Mouse (Mus musculus): ENCODE measurements around the gene Kndc1. TPM values are rescaled to one million over a fixed set of nuclear protein-coding genes. Genes with fewer than 3 reads are reported as not detected.

Kndc1 gene
- polyA plus RNA-seq, 1 experiment: not detected

GRCm38 (mm10) chr7:139970216-139970919 lies 75.9 kb downstream of the Kndc1 start:
- Histone ChIP-seq H3K9me3 (ENCODE audit: control insufficient read depth, low read length) (no peaks in the 10 kb centered on the region), H3K27me3 (ENCODE audit: control insufficient read depth) (no peaks in the 10 kb centered on the region), H3K4me3 (replicated peaks) (no peak overlapping the region), H3K36me3 (ENCODE audit: control insufficient read depth) (no peaks in the 10 kb centered on the region), H3K4me1 (ENCODE audit: control insufficient read depth) (no peaks in the 10 kb centered on the region)
- TF ChIP-seq GATA1 (IDR thresholded peaks at IDR 0.05; ENCODE audit: low read length) (no peak), TAL1 (IDR thresholded peaks at IDR 0.05; ENCODE audit: low read length) (no peak)

DNA sequence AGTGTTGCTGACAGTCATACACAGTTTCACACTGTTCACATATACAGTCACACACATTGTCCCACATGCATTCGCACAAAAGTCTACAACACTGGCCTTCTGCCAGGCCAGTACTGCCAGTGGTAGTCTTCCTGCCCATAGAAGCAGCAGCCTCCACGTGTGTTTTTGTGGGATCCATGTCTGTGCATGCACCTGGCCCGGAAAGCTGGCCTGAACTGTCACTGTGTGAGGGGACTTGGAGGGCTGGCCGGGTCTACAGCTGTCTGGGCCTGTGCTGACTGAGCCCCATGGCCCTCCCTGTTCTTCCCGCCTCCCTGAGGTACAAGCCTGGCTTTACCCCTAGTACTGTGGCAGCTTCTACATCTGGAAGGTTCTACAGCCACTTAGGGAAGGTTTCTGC lies 76.5 kb downstream of the Kndc1 start:
- no peak overlapping the region for H3K4me3 ChIP-seq (replicated peaks)
- TF ChIP-seq TAL1 (IDR thresholded peaks at IDR 0.05; ENCODE audit: low read length) (no peak), GATA1 (IDR thresholded peaks at IDR 0.05; ENCODE audit: low read length) (no peak)
- no peaks in the 10 kb centered on the region for H3K4me1 ChIP-seq (ENCODE audit: control insufficient read depth)
- no peaks in the 10 kb centered on the region for H3K36me3 ChIP-seq (ENCODE audit: control insufficient read depth)
- no peaks in the 10 kb centered on the region for H3K9me3 ChIP-seq (ENCODE audit: control insufficient read depth, low read length)
- no peaks in the 10 kb centered on the region for H3K27me3 ChIP-seq (ENCODE audit: control insufficient read depth)

- H3K4me3 ChIP-seq (replicated peaks): no peak overlapping the region
- no peaks in the 10 kb centered on the region for H3K9me3 ChIP-seq (ENCODE audit: control insufficient read depth, low read length)
- TF ChIP-seq GATA1 (IDR thresholded peaks at IDR 0.05; ENCODE audit: low read length): no peak
- H3K27me3 ChIP-seq (ENCODE audit: control insufficient read depth): no peaks in the 10 kb centered on the region
- H3K36me3 ChIP-seq (ENCODE audit: control insufficient read depth): no peaks in the 10 kb centered on the region
- H3K4me1 ChIP-seq (ENCODE audit: control insufficient read depth): no peaks in the 10 kb centered on the region
Observed at GRCm38 (mm10) chr7:139971436-139971835, 76.9 kb downstream of the Kndc1 start.

- Histone ChIP-seq H3K4me3 (replicated peaks) (no peak overlapping the region), H3K4me1 (ENCODE audit: control insufficient read depth) (peaks cover 1% of the 10 kb centered on the region; the same call in 1 of the 2 replicates), H3K36me3 (ENCODE audit: control insufficient read depth) (no peaks in the 10 kb centered on the region), H3K9me3 (ENCODE audit: control insufficient read depth, low read length) (no peaks in the 10 kb centered on the region), H3K27me3 (ENCODE audit: control insufficient read depth) (no peaks in the 10 kb centered on the region; the same call in 1 of the 2 replicates)
- no peak for TF ChIP-seq GATA1 (IDR thresholded peaks at IDR 0.05; ENCODE audit: low read length)
- no peak for TF ChIP-seq TAL1 (IDR thresholded peaks at IDR 0.05; ENCODE audit: low read length)
Observed at GRCm38 (mm10) chr7:139972923-139973331, 78.4 kb downstream of the Kndc1 start.

DNA sequence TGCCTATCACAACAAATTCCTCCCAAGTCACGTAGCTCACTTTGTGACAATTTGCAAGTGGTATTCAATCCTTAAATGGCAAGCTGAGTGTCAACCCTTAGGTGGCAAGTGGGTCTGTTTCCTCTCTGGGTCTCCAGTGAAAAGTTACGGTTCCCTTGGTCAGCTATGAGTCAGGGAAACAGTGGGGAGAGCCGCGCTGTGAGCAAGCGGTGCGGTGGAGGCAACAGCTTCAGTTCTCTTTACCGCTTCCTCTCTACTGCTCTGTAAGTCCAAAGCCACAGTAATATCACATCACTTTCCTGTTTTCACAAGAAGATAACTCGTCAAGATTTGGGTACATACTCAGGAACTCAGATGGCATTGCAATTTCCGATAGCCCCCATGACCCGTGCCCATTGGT lies 79.8 kb downstream of the Kndc1 start:
- TF ChIP-seq TAL1 (IDR thresholded peaks at IDR 0.05; ENCODE audit: low read length) (no peak), GATA1 (IDR thresholded peaks at IDR 0.05; ENCODE audit: low read length) (no peak)
- Histone ChIP-seq H3K4me1 (ENCODE audit: control insufficient read depth) (peaks cover 13% of the 10 kb centered on the region), H3K9me3 (ENCODE audit: control insufficient read depth, low read length) (no peaks in the 10 kb centered on the region), H3K27me3 (ENCODE audit: control insufficient read depth) (no peaks in the 10 kb centered on the region; the same call in 1 of the 2 replicates), H3K36me3 (ENCODE audit: control insufficient read depth) (no peaks in the 10 kb centered on the region), H3K4me3 (replicated peaks) (no peak overlapping the region)

DNA sequence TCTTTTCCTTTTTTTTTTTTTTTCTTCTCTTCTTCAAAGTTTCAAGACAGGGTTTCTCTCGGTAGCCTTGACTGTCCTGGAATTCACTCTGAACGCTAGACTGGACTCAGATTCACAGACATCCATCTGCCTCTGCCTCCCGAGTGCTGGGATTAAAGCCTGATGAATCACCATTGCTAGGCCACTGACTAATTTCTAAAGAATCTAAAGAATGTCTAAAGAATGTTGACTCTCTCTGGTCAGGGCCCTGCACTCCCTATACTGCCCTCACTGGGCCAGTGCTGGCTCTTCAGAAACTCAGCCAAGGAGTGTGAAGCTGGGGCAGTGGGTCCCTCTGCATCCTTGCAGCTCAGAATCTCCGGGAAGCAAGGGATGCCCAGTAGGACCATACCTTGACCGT lies 81.0 kb downstream of the Kndc1 start:
- Histone ChIP-seq H3K4me1 (ENCODE audit: control insufficient read depth) (peaks cover 13% of the 10 kb centered on the region), H3K36me3 (ENCODE audit: control insufficient read depth) (no peaks in the 10 kb centered on the region), H3K27me3 (ENCODE audit: control insufficient read depth) (no peaks in the 10 kb centered on the region; the same call in 1 of the 2 replicates), H3K4me3 (replicated peaks) (no peak overlapping the region), H3K9me3 (ENCODE audit: control insufficient read depth, low read length) (no peaks in the 10 kb centered on the region)
- TF ChIP-seq TAL1 (IDR thresholded peaks at IDR 0.05; ENCODE audit: low read length) (no peak), GATA1 (IDR thresholded peaks at IDR 0.05; ENCODE audit: low read length) (no peak)

- H3K4me1 ChIP-seq (ENCODE audit: control insufficient read depth): peaks cover 13% of the 10 kb centered on the region
- TF ChIP-seq TAL1 (IDR thresholded peaks at IDR 0.05; ENCODE audit: low read length) (no peak), GATA1 (IDR thresholded peaks at IDR 0.05; ENCODE audit: low read length) (no peak)
- H3K36me3 ChIP-seq (ENCODE audit: control insufficient read depth): no peaks in the 10 kb centered on the region
- no peaks in the 10 kb centered on the region for H3K9me3 ChIP-seq (ENCODE audit: control insufficient read depth, low read length)
- H3K4me3 ChIP-seq (replicated peaks): peak within 1 kb of the TSS; percentile 53
- H3K27me3 ChIP-seq (ENCODE audit: control insufficient read depth): no peaks in the 10 kb centered on the region; the same call in 1 of the 2 replicates
Observed at GRCm38 (mm10) chr7:139978278-139978892, 83.9 kb downstream of the Kndc1 start, which contains the start of gene 6430531B16Rik. Gene 6430531B16Rik, minus strand, starts transcription at chr7:139978755.

DNA sequence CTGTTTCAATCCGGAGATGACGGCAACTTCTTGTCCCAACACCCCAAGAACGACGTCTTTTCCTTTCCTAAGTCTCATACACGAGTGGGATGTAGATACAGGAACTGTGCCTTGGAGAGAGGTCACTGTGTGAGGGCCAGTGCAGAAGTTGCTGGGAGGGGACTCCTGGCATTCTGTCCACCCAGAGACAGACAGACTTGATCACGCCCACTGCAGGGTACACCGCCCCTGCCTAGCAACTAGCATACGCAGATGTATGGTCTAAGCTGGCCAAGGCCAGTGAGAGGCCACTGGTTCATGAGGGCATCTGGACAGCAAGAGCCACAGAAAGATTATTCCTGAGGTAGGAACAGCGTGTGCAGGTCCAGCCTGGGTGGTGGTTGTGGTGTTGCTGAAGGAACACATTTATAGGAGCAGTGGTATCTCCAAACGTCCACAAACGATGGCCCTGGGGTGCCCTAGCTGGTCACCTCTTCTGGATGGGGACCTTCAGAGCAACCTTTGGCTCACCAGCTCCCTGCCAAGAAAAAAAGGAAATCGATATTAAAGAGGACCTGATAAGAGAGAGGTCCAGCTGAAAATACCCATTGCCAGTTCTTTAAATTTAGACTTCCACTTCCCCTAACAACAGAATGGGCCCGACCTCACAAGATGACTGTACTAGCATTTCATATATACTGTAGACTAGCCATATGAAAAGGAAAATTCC lies 84.7 kb downstream of the Kndc1 start:
- Histone ChIP-seq H3K9me3 (ENCODE audit: control insufficient read depth, low read length) (no peaks in the 10 kb centered on the region), H3K27me3 (ENCODE audit: control insufficient read depth) (no peaks in the 10 kb centered on the region; the same call in 1 of the 2 replicates), H3K36me3 (ENCODE audit: control insufficient read depth) (no peaks in the 10 kb centered on the region), H3K4me1 (ENCODE audit: control insufficient read depth) (peaks cover 13% of the 10 kb centered on the region), H3K4me3 (replicated peaks) (no peak overlapping the region)
- TF ChIP-seq TAL1 (IDR thresholded peaks at IDR 0.05; ENCODE audit: low read length) (no peak), GATA1 (IDR thresholded peaks at IDR 0.05; ENCODE audit: low read length) (no peak)

DNA sequence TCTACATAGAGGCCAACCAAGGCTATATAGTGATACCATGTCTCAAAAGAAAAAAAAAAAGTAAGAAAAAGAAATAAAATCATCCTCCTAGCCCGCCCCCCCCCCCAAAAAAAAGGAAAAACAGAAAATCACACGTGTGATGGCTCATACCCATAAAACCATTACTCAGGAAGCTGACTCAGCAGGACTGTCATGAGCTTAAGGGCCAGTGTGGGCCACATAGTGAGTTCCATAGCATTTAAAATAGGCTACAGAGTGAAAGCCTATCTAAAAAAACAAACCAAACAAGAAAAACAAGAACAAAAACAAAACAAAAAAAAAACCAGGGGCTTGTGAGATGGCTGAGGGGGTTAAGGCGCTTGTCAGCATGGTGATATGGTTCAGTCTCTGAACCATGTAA lies 86.3 kb downstream of the Kndc1 start:
- TF ChIP-seq TAL1 (IDR thresholded peaks at IDR 0.05; ENCODE audit: low read length) (no peak), GATA1 (IDR thresholded peaks at IDR 0.05; ENCODE audit: low read length) (no peak)
- Histone ChIP-seq H3K36me3 (ENCODE audit: control insufficient read depth) (no peaks in the 10 kb centered on the region), H3K4me3 (replicated peaks) (no peak overlapping the region), H3K9me3 (ENCODE audit: control insufficient read depth, low read length) (no peaks in the 10 kb centered on the region), H3K27me3 (ENCODE audit: control insufficient read depth) (no peaks in the 10 kb centered on the region; the same call in 1 of the 2 replicates), H3K4me1 (ENCODE audit: control insufficient read depth) (peaks cover 13% of the 10 kb centered on the region)
